Mouse (Mus musculus) limb, embryonic 13.5 days (tissue): ENCODE results near the gene Rhov. TPM values are rescaled to one million over a fixed set of nuclear protein-coding genes. Genes with fewer than 3 reads are reported as not detected.

Experiments
- polyA plus RNA-seq: library from polyadenylated mRNA; unstranded; fragments of >200 nt; fragmentation: Nextera tagmentation; extraction: Ambion mirVana; gene quantifications from 2 replicates; pipeline ENCODE4 v1.2.1, GENCODE M21; 2015

The Rhov gene
- polyA plus RNA-seq, 1 experiment from 2014 or later, result 11.5 TPM

Other genes with a start within 250 kb of the Rhov start
- gene Ccdc32, start 241.9 kb downstream of the Rhov start, polyA plus RNA-seq, result 22.8 and 23.1 TPM in 2 replicates
- 4.5 and 4.8 TPM in 2 replicates for gene Rpusd2, start 236.5 kb downstream of the Rhov start, polyA plus RNA-seq
- gene Knl1, start 224.2 kb downstream of the Rhov start, polyA plus RNA-seq, result 54.7 and 56.3 TPM in 2 replicates
- 47.1 and 47.9 TPM in 2 replicates for gene Rad51, start 158.5 kb downstream of the Rhov start, polyA plus RNA-seq
- gene Rmdn3, start 114.2 kb downstream of the Rhov start, polyA plus RNA-seq, result 41.4 and 44.4 TPM in 2 replicates
- gene Gchfr, start 103.5 kb downstream of the Rhov start, polyA plus RNA-seq, result 5.8 and 6.5 TPM in 2 replicates
- gene Gm14137, start 96.8 kb downstream of the Rhov start, polyA plus RNA-seq, result 0.47 and 0.75 TPM in 2 replicates
- 58.3 and 61.1 TPM in 2 replicates for gene Zfyve19, start 62.7 kb downstream of the Rhov start, polyA plus RNA-seq
- 23.1 and 25.4 TPM in 2 replicates for gene Dnajc17, start 62.5 kb downstream of the Rhov start, polyA plus RNA-seq
- gene Ppp1r14d, start 41.4 kb downstream of the Rhov start, polyA plus RNA-seq, result not detected in 2 replicates
- gene Spint1, start 33.9 kb downstream of the Rhov start, polyA plus RNA-seq, result 8.0 and 9.4 TPM in 2 replicates
- 21.0 and 21.5 TPM in 2 replicates for gene Vps18, start 17.5 kb upstream of the Rhov start, polyA plus RNA-seq
- 5.4 TPM in 2 replicates for gene Dll4, start 54.5 kb upstream of the Rhov start, polyA plus RNA-seq
- 0.70 and 1.0 TPM in 2 replicates for gene Chac1, start 80.0 kb upstream of the Rhov start, polyA plus RNA-seq
- 4.2 and 4.5 TPM in 2 replicates for gene Ino80, start 206.4 kb upstream of the Rhov start, polyA plus RNA-seq